Mouse (Mus musculus): ENCODE measurements around the gene Ankrd54.

The Ankrd54 gene

DNA sequence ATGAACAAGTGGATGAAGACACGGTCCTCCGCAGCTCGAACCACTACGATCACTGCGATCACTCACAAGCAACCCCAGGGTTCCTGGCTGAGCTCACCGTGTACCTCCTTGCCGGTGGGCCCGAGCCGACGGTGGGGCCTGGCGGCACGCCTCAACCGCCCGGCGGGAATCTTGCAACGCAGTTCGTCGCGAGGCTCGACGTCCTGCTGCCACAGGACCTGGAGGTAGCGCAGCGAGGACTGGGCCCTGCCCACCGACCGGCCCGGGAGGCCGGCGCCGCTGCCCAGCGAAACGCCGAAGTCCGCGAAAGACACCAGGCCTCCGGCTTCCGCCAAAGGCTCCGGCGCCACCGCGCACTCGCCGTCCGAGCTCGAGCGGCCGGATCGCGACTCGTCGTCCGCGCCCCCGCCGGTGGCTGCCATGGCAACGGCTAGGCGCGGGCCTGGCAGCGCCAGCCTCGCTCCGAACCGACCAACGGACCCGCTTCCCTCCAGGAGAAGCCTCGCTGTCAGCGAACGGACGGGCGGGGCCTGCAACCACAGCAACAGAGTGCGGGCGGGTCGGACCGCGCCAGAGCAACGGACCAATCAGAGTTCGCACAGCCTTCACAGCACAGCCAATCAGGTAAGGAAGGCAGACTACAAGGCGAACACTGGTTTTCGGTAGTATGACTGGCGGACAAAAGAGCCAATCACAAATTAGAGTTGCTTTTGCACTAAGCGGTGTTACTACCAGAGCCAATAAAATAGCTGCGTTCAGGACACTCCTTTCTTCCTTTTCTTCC lies at the start of gene Ankrd54:
Gene Ankrd54, minus strand, starts transcription at position 518 of the 784 bp plus-strand sequence.
- DNase-seq, result peak; percentile 100

DNA sequence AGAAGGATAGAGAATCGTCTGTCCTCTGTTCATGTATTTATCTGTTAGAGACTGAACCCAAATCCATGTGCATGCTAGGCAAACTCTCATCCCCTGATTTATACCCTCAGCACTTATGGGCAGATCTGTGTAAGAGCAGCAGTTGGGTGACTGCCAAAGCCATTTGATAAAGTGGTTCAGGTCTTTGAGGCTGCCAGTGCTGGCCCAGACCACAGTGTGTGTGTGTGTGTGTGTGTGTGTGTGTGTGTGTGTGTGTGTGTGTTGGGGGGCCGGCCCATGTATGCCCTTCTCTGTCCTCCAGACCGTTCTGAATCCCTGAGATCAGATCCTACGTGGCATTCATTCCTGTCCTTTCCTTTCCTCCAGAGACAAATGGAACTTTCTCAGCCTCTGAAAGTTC lies 49.1 kb upstream of the Ankrd54 start:
- no peak for DNase-seq

GRCm38 (mm10) chr15:79110528-79110927 lies 47.8 kb upstream of the Ankrd54 start:
- no peak for DNase-seq

- no peak for DNase-seq
These were observed 47.3 kb upstream of the Ankrd54 start for GRCm38 (mm10) chr15:79110031-79110430.

GRCm38 (mm10) chr15:79109321-79109934 lies 46.7 kb upstream of the Ankrd54 start:
- no peak for DNase-seq

GRCm38 (mm10) chr15:79108421-79109320 lies 46.0 kb upstream of the Ankrd54 start, which contains the start of gene Micall1:
Gene Micall1 (plus strand): TSS chr15:79108898.
- peak; percentile 66 for DNase-seq

DNA sequence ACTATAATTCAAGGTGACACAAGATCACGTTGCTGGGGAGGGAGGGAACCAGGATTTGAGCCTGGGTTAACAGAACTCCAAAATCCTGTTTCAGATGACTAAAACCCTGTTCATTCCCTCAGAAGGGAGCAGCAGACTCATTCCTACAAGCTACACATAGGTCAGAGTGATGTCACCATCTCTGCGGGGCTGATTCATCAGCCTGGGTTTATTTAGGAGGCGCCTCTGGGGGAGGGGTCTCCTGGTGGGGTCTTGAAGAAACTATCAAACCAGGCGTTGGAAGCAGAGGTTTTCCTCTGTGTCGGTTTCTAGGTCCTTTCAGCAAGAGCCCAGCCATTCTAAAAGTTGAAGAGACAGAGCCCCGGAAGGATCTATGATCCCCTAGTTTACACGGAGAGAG lies 45.3 kb upstream of the Ankrd54 start:
- DNase-seq, result no peak

DNA sequence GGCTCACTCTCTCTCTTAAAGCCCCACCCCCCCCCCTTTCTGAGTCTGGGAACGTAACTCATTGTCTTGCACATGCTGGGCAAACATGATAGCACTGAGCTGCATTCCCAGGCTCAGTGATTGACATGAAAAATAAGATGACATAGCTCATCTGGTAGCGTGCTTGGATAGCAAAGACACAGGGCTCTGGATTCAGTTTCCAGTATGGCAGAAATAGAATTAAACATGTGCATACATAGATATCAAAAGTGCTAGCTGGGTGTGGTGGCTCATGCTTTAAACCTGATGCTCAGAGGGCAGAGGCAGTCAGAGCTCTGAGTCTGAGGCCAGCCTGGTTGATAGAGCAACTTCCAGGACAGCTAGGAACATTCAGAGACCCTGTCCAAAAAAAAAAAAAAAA lies 43.1 kb upstream of the Ankrd54 start:
- no peak for DNase-seq

GRCm38 (mm10) chr15:79103264-79103663 lies 40.6 kb upstream of the Ankrd54 start:
- DNase-seq, result no peak

DNA sequence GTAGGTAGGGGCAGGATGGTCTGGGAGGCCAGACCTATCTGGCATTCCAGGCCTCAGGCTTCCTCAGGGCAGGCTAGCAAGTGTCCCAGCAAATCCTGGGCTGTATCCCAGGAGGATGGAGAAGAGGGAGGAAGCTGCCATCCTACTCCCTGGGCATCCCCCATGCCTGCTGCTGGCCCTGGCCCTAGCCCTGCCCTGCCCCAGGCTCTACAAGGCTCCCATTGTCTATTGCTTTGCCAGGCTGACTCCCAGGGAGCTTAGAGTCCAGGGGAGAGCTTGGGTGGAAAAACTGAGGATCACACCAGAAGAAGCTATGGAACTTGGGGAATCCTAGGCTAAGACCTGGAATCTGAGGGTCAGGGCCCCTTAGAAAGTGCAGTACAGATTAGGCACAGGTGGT lies 38.8 kb upstream of the Ankrd54 start:
- DNase-seq, result no peak

GRCm38 (mm10) chr15:79100391-79100790 lies 37.7 kb upstream of the Ankrd54 start:
- no peak for DNase-seq

GRCm38 (mm10) chr15:79099456-79099855 lies 36.8 kb upstream of the Ankrd54 start:
- no peak for DNase-seq

DNA sequence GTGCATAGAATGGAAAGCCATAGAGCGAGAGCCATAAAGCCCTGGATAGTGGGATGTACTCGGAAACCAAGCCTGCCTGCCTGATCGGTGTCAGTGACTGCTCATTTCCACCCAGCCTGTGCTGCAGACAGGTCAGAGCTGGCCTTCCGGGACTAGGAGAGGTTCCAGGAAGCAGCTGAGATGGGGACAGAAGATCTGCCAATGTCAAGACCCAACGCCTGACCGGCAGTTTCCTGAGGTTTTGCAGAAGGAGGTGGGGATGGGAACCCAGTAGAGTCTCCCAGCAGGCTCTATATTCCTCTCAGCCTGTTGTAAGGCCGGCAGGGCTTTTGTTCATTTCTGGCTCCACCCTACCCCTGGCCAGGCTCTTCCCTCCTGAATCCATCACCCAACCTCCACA lies 36.2 kb upstream of the Ankrd54 start:
- DNase-seq, result no peak

DNA sequence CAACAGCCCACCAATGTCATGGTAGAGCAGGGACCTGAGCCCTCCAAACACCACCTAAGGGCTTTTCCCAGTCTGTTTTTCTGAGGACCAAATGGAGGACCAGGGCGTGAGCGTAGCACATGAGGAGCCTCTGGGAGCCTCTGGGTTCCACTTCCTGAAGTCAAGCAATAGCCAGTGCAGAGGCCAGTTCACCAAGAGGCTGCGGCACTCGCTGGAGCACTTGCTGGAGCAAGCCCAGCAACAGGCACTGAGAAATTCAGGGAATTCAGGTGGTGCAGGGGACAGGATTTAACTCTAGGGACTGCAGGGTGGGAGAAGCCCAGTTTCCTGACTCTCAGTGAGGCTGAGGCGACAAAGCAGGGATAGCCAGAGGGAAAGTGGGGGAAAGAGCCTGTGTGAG lies 35.5 kb upstream of the Ankrd54 start:
- DNase-seq, result no peak

- no peak for DNase-seq
These were observed 34.9 kb upstream of the Ankrd54 start for GRCm38 (mm10) chr15:79097611-79098025.

DNA sequence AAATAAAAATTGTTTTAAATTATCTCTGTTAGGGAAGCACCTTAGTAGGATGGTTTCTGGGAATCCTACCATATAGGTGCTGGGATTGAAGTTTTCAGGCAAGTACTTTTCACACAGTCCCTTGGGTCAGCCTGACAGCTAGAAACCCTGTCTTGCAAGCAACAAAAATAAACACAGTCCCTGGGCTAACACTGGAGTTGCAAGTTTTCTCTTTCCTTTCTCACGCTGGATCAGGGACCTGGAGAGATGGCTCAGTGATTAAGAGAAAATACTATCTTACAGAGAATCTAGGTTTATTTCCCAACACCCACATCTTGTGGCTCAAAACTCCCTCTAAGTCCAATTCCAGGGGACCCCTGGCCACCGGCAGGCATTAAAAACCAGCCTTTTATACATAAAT lies 34.4 kb upstream of the Ankrd54 start:
- no peak for DNase-seq

- DNase-seq, result no peak
These were observed 33.9 kb upstream of the Ankrd54 start for GRCm38 (mm10) chr15:79096556-79096955.

GRCm38 (mm10) chr15:79095483-79095882 lies 32.8 kb upstream of the Ankrd54 start:
- no peak for DNase-seq

GRCm38 (mm10) chr15:79093083-79093839 lies 30.6 kb upstream of the Ankrd54 start:
- DNase-seq, result no peak

DNA sequence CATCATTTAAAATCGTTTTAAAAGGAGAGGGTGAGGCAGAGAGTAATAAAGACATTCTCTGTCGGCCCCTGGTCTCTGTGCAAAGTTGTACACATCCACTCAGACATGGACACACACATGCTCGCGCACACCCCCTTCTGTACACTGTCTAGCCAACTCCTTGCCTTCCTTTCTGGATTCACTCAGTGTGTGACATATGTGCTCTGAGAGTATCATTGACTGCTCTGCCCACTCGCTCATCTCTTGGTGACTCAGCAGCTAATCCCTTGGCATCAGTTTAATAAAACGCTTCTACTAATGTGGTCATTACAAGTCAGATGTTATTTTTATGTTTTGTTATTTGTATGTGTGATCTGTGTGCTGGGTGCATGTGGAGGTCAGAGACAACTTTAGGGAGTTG lies 29.6 kb upstream of the Ankrd54 start:
- DNase-seq, result no peak

DNA sequence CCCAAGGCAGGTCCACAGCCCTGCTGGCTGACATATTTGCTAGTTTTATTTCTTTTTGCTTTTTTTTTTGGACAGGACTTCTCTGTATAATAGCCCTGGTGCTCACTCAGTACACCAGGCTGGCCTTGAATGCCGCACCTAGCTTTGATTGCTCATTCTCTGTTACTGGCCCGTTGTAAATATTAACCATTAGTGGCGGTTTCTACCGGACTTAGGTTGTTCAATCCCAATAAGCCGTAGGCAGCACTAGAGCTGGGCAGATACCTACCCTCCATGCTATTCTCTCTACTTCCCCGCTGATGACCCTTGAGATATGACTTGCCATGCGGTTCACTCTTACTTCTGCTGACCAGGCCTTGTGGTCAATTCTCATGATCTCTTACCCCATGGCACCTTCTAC lies 16.9 kb upstream of the Ankrd54 start:
- DNase-seq, result no peak

- no peak for DNase-seq
These were observed 13.1 kb upstream of the Ankrd54 start for GRCm38 (mm10) chr15:79075658-79076365.

All from cerebellum, adult 9-10 months (tissue).